Mouse (Mus musculus) heart, adult 9 months (tissue): Measurements from ENCODE around the gene Mcat.
"Not testable (repeated sequence)": the region's sequence is repeated elsewhere in the genome, so short reads cannot be mapped to it uniquely, and the experiment has no call there.

Source experiments
- DNase-seq, 2 experiments: peaks; one replicate each; pipeline ENCODE4 v3.0.0; 2022; ENCODE audit warnings: low spot score in 2 of 2

Gene Mcat

GRCm38 (mm10) chr15:83509950-83510804 lies 53.4 kb downstream of the Mcat start:
- no peak for DNase-seq

- DNase-seq, result not testable (repeated sequence)
These were observed 62.1 kb downstream of the Mcat start for GRCm38 (mm10) chr15:83501483-83501882.

- DNase-seq, result no peak
These were observed 63.2 kb downstream of the Mcat start for GRCm38 (mm10) chr15:83500352-83500751.

- no peak for DNase-seq
These were observed 64.3 kb downstream of the Mcat start for GRCm38 (mm10) chr15:83499211-83499755.

- DNase-seq, result no peak
These were observed 66.3 kb downstream of the Mcat start for GRCm38 (mm10) chr15:83497299-83497698.
